Mouse (Mus musculus): ENCODE results near the gene A530064D06Rik. TPM values are rescaled to one million over a fixed set of nuclear protein-coding genes. Genes with fewer than 3 reads are reported as not detected.

Gene A530064D06Rik
- total RNA-seq (2023): 0.72 to 1.5 TPM in 2 of 4 replicates, not detected in the others

GRCm38 (mm10) chr17:48167103-48167502 lies at the start of gene A530064D06Rik:
Gene A530064D06Rik, minus strand, starts transcription at chr17:48167275.

DNA sequence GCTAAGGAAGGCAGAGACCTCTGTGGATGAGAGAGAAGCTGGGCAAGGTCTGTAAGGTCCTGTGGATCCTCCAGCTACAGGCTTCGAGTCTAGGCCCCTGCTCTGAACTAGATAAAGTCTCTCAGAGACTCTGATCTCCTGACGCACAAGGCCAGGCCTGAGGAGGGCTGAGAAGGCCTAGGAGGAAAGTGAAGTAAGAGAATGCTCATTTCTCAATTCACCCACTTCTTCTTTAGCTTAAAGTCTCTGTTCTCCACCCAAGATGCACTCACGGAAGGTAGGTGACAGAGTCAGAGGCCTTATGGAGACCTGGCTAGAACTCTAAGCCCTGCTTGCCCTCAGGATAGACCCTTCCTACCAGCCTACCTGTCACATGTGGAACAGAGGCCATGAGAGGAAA lies 21.0 kb downstream of the A530064D06Rik start, which contains the start of gene 9830107B12Rik:
Gene 9830107B12Rik, minus strand, starts transcription at position 149 of the 400 bp plus-strand sequence.

Other genes with a start within 250 kb of the A530064D06Rik start
- 82.2 to 124 TPM (median 93.7 TPM) in 4 replicates for gene Foxp4, start 242.6 kb downstream of the A530064D06Rik start, total RNA-seq (2023)
- gene 1700122O11Rik, start 129.0 kb downstream of the A530064D06Rik start, total RNA-seq (2023): not detected in 4 replicates
- not detected in 4 replicates for gene 1700067P10Rik, start 78.0 kb downstream of the A530064D06Rik start, total RNA-seq (2023)
- gene 9830107B12Rik, start 21.0 kb downstream of the A530064D06Rik start, total RNA-seq (2023): 0.30 to 0.60 TPM (median 0.32 TPM) in 3 of 4 replicates, not detected in the other
- gene Trem1, start 65.5 kb upstream of the A530064D06Rik start, total RNA-seq (2023): 1.7 to 2.2 TPM (median 2.1 TPM) in 4 replicates
- gene Trem3, start 80.5 kb upstream of the A530064D06Rik start, total RNA-seq (2023): not detected in 4 replicates
- 1.4 to 4.1 TPM (median 3.5 TPM) in 4 replicates for gene Treml4, start 97.0 kb upstream of the A530064D06Rik start, total RNA-seq (2023)
- gene Treml2, start 132.2 kb upstream of the A530064D06Rik start, total RNA-seq (2023): 174 to 186 TPM (median 177 TPM) in 4 replicates
- 7.4 to 11.3 TPM (median 9.5 TPM) in 4 replicates for gene B430306N03Rik, start 148.9 kb upstream of the A530064D06Rik start, total RNA-seq (2023)
- gene Trem2, start 179.1 kb upstream of the A530064D06Rik start, total RNA-seq (2023): not detected in 4 replicates
- gene Treml1, start 192.6 kb upstream of the A530064D06Rik start, total RNA-seq (2023): 0.49 TPM in 1 of 4 replicates, not detected in the others
- gene Nfya, start 242.6 kb upstream of the A530064D06Rik start, total RNA-seq (2023): 86.8 to 106 TPM (median 101 TPM) in 4 replicates
- 36.9 to 47.5 TPM (median 43.1 TPM) in 4 replicates for gene Oard1, start 242.7 kb upstream of the A530064D06Rik start, total RNA-seq (2023)

Data from B cell, adult 62 days (primary cell).